In genomic region chr12:111005803-111006202, GRCm38 (mm10) we compare ENCODE assay signal across 19 mouse cellular contexts. TPM values are rescaled to one million over a fixed set of nuclear protein-coding genes. Genes with fewer than 3 reads are reported as not detected.
DNase-seq lines count a peak whose midpoint lies in the region; ATAC-seq and TF ChIP-seq lines count a peak whose summit lies in the region.
"Had no signal": no experiment of that assay in that cellular context is flagged by ENCODE, and none has a peak within 500 bp of the region (broad histone marks: within the 10 kb centered on the region; RNA-seq: fewer than 3 reads in every experiment).

No protein-coding gene starts in this region.

- no peak for DNase-seq in heart, embryonic 10.5 days (ENCODE audit: low spot score)
- no peak for DNase-seq in heart, adult 2 months
- DNase-seq in kidney, adult 8-10 months, result no peak
- no peak for DNase-seq in frontal cortex, adult 2 months (ENCODE audit: extremely low spot score in 1 of 2, low spot score in 1 of 2)
- no peak for DNase-seq in ovary, postnatal 36 days (ENCODE audit: low spot score)
- DNase-seq: adrenal gland, adult 2 months; cerebellum, postnatal 36 days; heart, postnatal 4 days; kidney, adult 18-20 months; kidney, postnatal 4 days; lung, adult 2 months; midbrain, embryonic 14.5 days; right cerebral cortex, postnatal 14 days; thymus, postnatal 4 days had no signal

- no peak overlapping the region for H3K4me3 ChIP-seq in heart, embryonic 10.5 days
- no peak overlapping the region for H3K4me3 ChIP-seq in heart, adult 2 months
- no peak overlapping the region for H3K4me3 ChIP-seq in kidney, embryonic 16.5 days (ENCODE audit: low read length)
- H3K4me3 ChIP-seq in intestine, embryonic 16.5 days (ENCODE audit: low read length), result no peak overlapping the region
- no peak overlapping the region for H3K4me3 ChIP-seq in stomach, embryonic 15.5 days (replicated peaks)

- no peak for TF ChIP-seq POLR2A in heart, adult 2 months (IDR thresholded peaks at IDR 0.05; ENCODE audit: insufficient read depth, low read depth, low read length)

- no peak for TF ChIP-seq EP300 in heart, adult 2 months (IDR thresholded peaks at IDR 0.05; ENCODE audit: insufficient read depth, low read depth, low read length)

- H3K27me3 ChIP-seq in heart, embryonic 10.5 days (ENCODE audit: insufficient read depth, poor library complexity, severe bottlenecking), result no peaks in the 10 kb centered on the region
- no peaks in the 10 kb centered on the region for H3K27me3 ChIP-seq in heart, adult 2 months (ENCODE audit: control insufficient read depth, insufficient read depth, low read length)
- H3K27me3 ChIP-seq in kidney, embryonic 16.5 days (ENCODE audit: insufficient read depth, low read length), result no peaks in the 10 kb centered on the region
- no peaks in the 10 kb centered on the region for H3K27me3 ChIP-seq in intestine, embryonic 16.5 days (replicated peaks; ENCODE audit: control insufficient read depth, insufficient read depth, low read length)
- H3K27me3 ChIP-seq in stomach, embryonic 15.5 days (replicated peaks), result no peaks in the 10 kb centered on the region
- H3K27me3 ChIP-seq: CH12.LX had no signal

- intact Hi-C loops in heart, adult 2 months (cut with DNase I), result no loop called here

- no peaks in the 10 kb centered on the region for H3K79me2 ChIP-seq in heart, adult 2 months (replicated peaks; ENCODE audit: control insufficient read depth, insufficient read depth, low read length)

- peaks cover 55% of the 10 kb centered on the region for H3K4me1 ChIP-seq in heart, embryonic 10.5 days
- peaks cover 15% of the 10 kb centered on the region for H3K4me1 ChIP-seq in heart, adult 2 months (ENCODE audit: control insufficient read depth, insufficient read depth, low read length)
- peaks cover 19% of the 10 kb centered on the region for H3K4me1 ChIP-seq in kidney, embryonic 16.5 days (ENCODE audit: insufficient read depth, low read length)
- peaks cover 46% of the 10 kb centered on the region for H3K4me1 ChIP-seq in intestine, embryonic 16.5 days (ENCODE audit: control insufficient read depth, insufficient read depth, low read length)
- H3K4me1 ChIP-seq in stomach, embryonic 15.5 days, result peaks cover 40% of the 10 kb centered on the region

- no peak overlapping the region for H3K9ac ChIP-seq in heart, adult 2 months (ENCODE audit: low read depth, low read length)
- no peak overlapping the region for H3K9ac ChIP-seq in kidney, embryonic 16.5 days (replicated peaks; ENCODE audit: low read length)
- H3K9ac ChIP-seq in intestine, embryonic 16.5 days (ENCODE audit: low read depth, low read length), result no peak overlapping the region
- H3K9ac ChIP-seq in stomach, embryonic 15.5 days, result no peak overlapping the region

- no peak for TF ChIP-seq CTCF in heart, adult 2 months (IDR thresholded peaks at IDR 0.05)

- H3K9me3 ChIP-seq in heart, embryonic 10.5 days, result no peaks in the 10 kb centered on the region
- no peaks in the 10 kb centered on the region for H3K9me3 ChIP-seq in kidney, embryonic 16.5 days (ENCODE audit: low read length)
- H3K9me3 ChIP-seq in intestine, embryonic 16.5 days (ENCODE audit: control insufficient read depth, low read length), result no peaks in the 10 kb centered on the region
- no peaks in the 10 kb centered on the region for H3K9me3 ChIP-seq in stomach, embryonic 15.5 days

- H3K36me3 ChIP-seq in heart, embryonic 10.5 days, result no peaks in the 10 kb centered on the region
- no peaks in the 10 kb centered on the region for H3K36me3 ChIP-seq in heart, adult 2 months (ENCODE audit: control insufficient read depth, insufficient read depth, low read length)
- no peaks in the 10 kb centered on the region for H3K36me3 ChIP-seq in kidney, embryonic 16.5 days (ENCODE audit: insufficient read depth, low read length)
- no peaks in the 10 kb centered on the region for H3K36me3 ChIP-seq in intestine, embryonic 16.5 days (ENCODE audit: control insufficient read depth, insufficient read depth, low read length)
- no peaks in the 10 kb centered on the region for H3K36me3 ChIP-seq in stomach, embryonic 15.5 days

- peak; percentile 36; the same call in 1 of the 2 replicates for ATAC-seq in kidney, embryonic 16.5 days (ENCODE audit: low FRiP score, low TSS enrichment)
- peak; percentile 6 for ATAC-seq in intestine, embryonic 16.5 days
- ATAC-seq in stomach, embryonic 15.5 days (ENCODE audit: insufficient read depth, low FRiP score, low read depth), result peak; percentile 33; the same call in 1 of the 2 replicates

- H3K4me2 ChIP-seq in kidney, embryonic 16.5 days (replicated peaks; ENCODE audit: low read depth, low read length), result no peak overlapping the region
- no peak overlapping the region; the same call in 1 of the 2 replicates for H3K4me2 ChIP-seq in intestine, embryonic 16.5 days (ENCODE audit: low read depth, low read length)
- no peak overlapping the region for H3K4me2 ChIP-seq in stomach, embryonic 15.5 days
- H3K4me2 ChIP-seq: liver, embryonic 11.5 days had no signal

- 72% methylated on average over 6 of the region's 6 CpGs for WGBS in heart, embryonic 10.5 days
- WGBS in heart, adult 2 months, result 79% methylated on average over 6 of the region's 6 CpGs
- 65% methylated on average over 6 of the region's 6 CpGs for WGBS in kidney, embryonic 16.5 days
- WGBS in intestine, embryonic 16.5 days, result 42% methylated on average over 6 of the region's 6 CpGs
- 62% methylated on average over 6 of the region's 6 CpGs for WGBS in stomach, embryonic 15.5 days

- peak overlapping the region; percentile 85; the same call in 1 of the 2 replicates for H3K27ac ChIP-seq in heart, embryonic 10.5 days
- no peak overlapping the region for H3K27ac ChIP-seq in heart, adult 2 months
- H3K27ac ChIP-seq in kidney, embryonic 16.5 days (ENCODE audit: low read length), result no peak overlapping the region
- peak overlapping the region; percentile 96 for H3K27ac ChIP-seq in intestine, embryonic 16.5 days (ENCODE audit: low read length)
- peak overlapping the region; percentile 81; the same call in 1 of the 2 replicates for H3K27ac ChIP-seq in stomach, embryonic 15.5 days

RNA-seq across cellular contexts. Expression of gene Ankrd9, which starts 27.0 kb away (rescaled TPM):
- polyA plus RNA-seq in heart, embryonic 10.5 days (2016; fragmentation: Nextera tagmentation; extraction: Ambion mirVana), result 14.8 and 19.1 TPM in 2 replicates
- 10 to 100 TPM; 59.3 to 84.2 TPM for total RNA-seq in heart, adult 2 months (2021)
- polyA plus RNA-seq in heart, adult 2 months (2012; rRNA removed), result 80.5 and 93.2 TPM in 2 replicates
- 14.8 and 16.7 TPM in 2 replicates for polyA plus RNA-seq in kidney, embryonic 16.5 days (2015; fragmentation: Nextera tagmentation; extraction: Ambion mirVana)
- polyA plus RNA-seq in intestine, embryonic 16.5 days (2015; fragmentation: Nextera tagmentation; extraction: Ambion mirVana), result 32.2 and 33.6 TPM in 2 replicates
- polyA plus RNA-seq in stomach, embryonic 15.5 days (2015; fragmentation: Nextera tagmentation; extraction: Ambion mirVana), result 16.6 and 20.9 TPM in 2 replicates
- 25.5 and 30.5 TPM in 2 replicates for polyA plus RNA-seq in frontal cortex, adult 2 months (2012; rRNA removed)

RNA-seq across cellular contexts. Expression of gene Rcor1, which starts 33.3 kb away (rescaled TPM):
- polyA plus RNA-seq in heart, embryonic 10.5 days (2016; fragmentation: Nextera tagmentation; extraction: Ambion mirVana), result 6.5 and 9.2 TPM in 2 replicates
- total RNA-seq in heart, adult 2 months (2021), result 10 to 100 TPM; 13.9 to 14.8 TPM
- polyA plus RNA-seq in heart, adult 2 months (2012; rRNA removed), result 5.9 and 9.9 TPM in 2 replicates
- polyA plus RNA-seq in kidney, embryonic 16.5 days (2015; fragmentation: Nextera tagmentation; extraction: Ambion mirVana), result 9.7 and 9.8 TPM in 2 replicates
- polyA plus RNA-seq in intestine, embryonic 16.5 days (2015; fragmentation: Nextera tagmentation; extraction: Ambion mirVana), result 6.9 and 7.9 TPM in 2 replicates
- polyA plus RNA-seq in stomach, embryonic 15.5 days (2015; fragmentation: Nextera tagmentation; extraction: Ambion mirVana), result 11.6 and 12.3 TPM in 2 replicates
- 13.4 and 14.4 TPM in 2 replicates for polyA plus RNA-seq in frontal cortex, adult 2 months (2012; rRNA removed)

Comparison
In these comparisons a context has a peak if more than half of its experiments do, and no peak if none do; other contexts are left out.
1. H3K27ac ChIP-seq: peak in heart, embryonic 10.5 days (single experiment), intestine, embryonic 16.5 days (single experiment) and stomach, embryonic 15.5 days (single experiment); none in heart, adult 2 months (single experiment) and kidney, embryonic 16.5 days (single experiment).
2. Peak in every context shown above with its lines, with median percentiles within 50 percentile points of each other: ATAC-seq.